In the genomic region with DNA sequence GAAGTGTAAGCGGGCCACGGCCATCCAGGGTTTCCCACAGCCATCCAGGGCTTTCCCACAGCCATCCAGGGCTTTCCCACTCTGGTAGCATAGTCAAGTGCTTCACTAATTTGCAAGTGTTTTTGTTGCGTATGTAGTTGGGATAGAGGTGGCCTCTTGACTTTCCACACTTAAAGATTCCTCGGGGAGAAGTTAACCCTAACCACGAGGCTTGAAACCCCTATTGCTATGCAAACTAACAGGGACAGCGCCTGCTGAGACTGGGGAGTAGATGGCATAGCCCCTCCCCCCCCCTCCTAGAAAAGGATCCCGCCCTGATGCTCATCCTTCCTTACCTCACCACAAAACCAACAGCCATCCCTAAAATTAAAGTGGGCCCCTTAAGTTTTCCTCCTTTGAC, we compare ENCODE assay signal across 21 mouse cellular contexts.
DNase-seq lines count a peak whose midpoint lies in the region.
"Had no signal": no experiment of that assay in that cellular context is flagged by ENCODE, and none has a peak within 500 bp of the region (broad histone marks: within the 10 kb centered on the region; RNA-seq: fewer than 3 reads in every experiment).

No protein-coding gene starts in this region.

- no peaks in the 10 kb centered on the region for H3K9me3 ChIP-seq in heart, embryonic 10.5 days
- no peaks in the 10 kb centered on the region for H3K9me3 ChIP-seq in embryonic facial prominence, embryonic 10.5 days
- H3K9me3 ChIP-seq: embryonic facial prominence, embryonic 12.5 days; forebrain, embryonic 12.5 days had no signal

- H3K27ac ChIP-seq in heart, embryonic 10.5 days, result no peak overlapping the region
- peak overlapping the region; percentile 20; the same call in 1 of the 2 replicates for H3K27ac ChIP-seq in embryonic facial prominence, embryonic 10.5 days (replicated peaks)
- H3K27ac ChIP-seq: embryonic facial prominence, embryonic 12.5 days; forebrain, embryonic 12.5 days had no signal

- peaks cover 19% of the 10 kb centered on the region for H3K4me1 ChIP-seq in heart, embryonic 10.5 days
- peaks cover 54% of the 10 kb centered on the region for H3K4me1 ChIP-seq in embryonic facial prominence, embryonic 10.5 days

- no peak overlapping the region for H3K4me3 ChIP-seq in heart, embryonic 10.5 days
- no peak overlapping the region for H3K4me3 ChIP-seq in embryonic facial prominence, embryonic 10.5 days
- H3K4me3 ChIP-seq: embryonic facial prominence, embryonic 12.5 days; forebrain, embryonic 12.5 days had no signal

- no peaks in the 10 kb centered on the region for H3K36me3 ChIP-seq in heart, embryonic 10.5 days
- no peaks in the 10 kb centered on the region for H3K36me3 ChIP-seq in embryonic facial prominence, embryonic 10.5 days (replicated peaks)
- H3K36me3 ChIP-seq: embryonic facial prominence, embryonic 12.5 days; forebrain, embryonic 12.5 days had no signal

- H3K27me3 ChIP-seq in heart, embryonic 10.5 days (ENCODE audit: insufficient read depth, poor library complexity, severe bottlenecking), result no peaks in the 10 kb centered on the region
- H3K27me3 ChIP-seq in embryonic facial prominence, embryonic 10.5 days (replicated peaks; ENCODE audit: low read depth, poor library complexity, severe bottlenecking), result no peaks in the 10 kb centered on the region
- H3K27me3 ChIP-seq: CH12.LX; embryonic facial prominence, embryonic 12.5 days; forebrain, embryonic 12.5 days had no signal

- peak; percentile 73 for DNase-seq in heart, adult 11 months
- no peak for DNase-seq in heart, embryonic 10.5 days (ENCODE audit: low spot score)
- DNase-seq in thymus, postnatal 4 days, result peak; percentile 4
- DNase-seq in thymus, postnatal 25 days, result no peak
- DNase-seq in R1 (ENCODE audit: low read depth, low spot score), result peak; percentile 52
- no peak for DNase-seq in embryonic facial prominence, embryonic 10.5 days (ENCODE audit: low spot score)
- DNase-seq in urinary bladder, postnatal 10 days (ENCODE audit: low spot score), result no peak
- no peak for DNase-seq in adrenal gland, adult 8-10 months
- DNase-seq: adrenal gland, adult 2 months; adrenal gland, postnatal 14 days; adrenal gland, postnatal 36 days; cerebellum, adult 11-12 months; cerebellum, adult 8-10 months; cerebellum, adult 9-11 months; cerebellum, postnatal 14 days; cerebellum, postnatal 36 days; embryo, embryonic 11 days; forebrain, postnatal 0 days had no signal

- 46% methylated on average over 7 of the region's 7 CpGs for WGBS in heart, embryonic 10.5 days
- 33% methylated on average over 7 of the region's 7 CpGs for WGBS in embryonic facial prominence, embryonic 10.5 days

Comparison
In these comparisons a context has a peak if more than half of its experiments do, and no peak if none do; other contexts are left out.
1. DNase-seq: peak in heart, adult 11 months (single experiment), thymus, postnatal 4 days (single experiment) and R1 (single experiment); none in heart, embryonic 10.5 days (single experiment), thymus, postnatal 25 days (single experiment), embryonic facial prominence, embryonic 10.5 days (single experiment), urinary bladder, postnatal 10 days (single experiment) and adrenal gland, adult 8-10 months (single experiment).